Mouse (Mus musculus): ENCODE measurements around the gene Eif3b. TPM values are rescaled to one million over a fixed set of nuclear protein-coding genes. Genes with fewer than 3 reads are reported as not detected.
"Not testable (repeated sequence)": the region's sequence is repeated elsewhere in the genome, so short reads cannot be mapped to it uniquely, and the experiment has no call there.

Eif3b gene
- polyA plus RNA-seq, 1 experiment from 2014 or later, result 88.3 TPM

DNA sequence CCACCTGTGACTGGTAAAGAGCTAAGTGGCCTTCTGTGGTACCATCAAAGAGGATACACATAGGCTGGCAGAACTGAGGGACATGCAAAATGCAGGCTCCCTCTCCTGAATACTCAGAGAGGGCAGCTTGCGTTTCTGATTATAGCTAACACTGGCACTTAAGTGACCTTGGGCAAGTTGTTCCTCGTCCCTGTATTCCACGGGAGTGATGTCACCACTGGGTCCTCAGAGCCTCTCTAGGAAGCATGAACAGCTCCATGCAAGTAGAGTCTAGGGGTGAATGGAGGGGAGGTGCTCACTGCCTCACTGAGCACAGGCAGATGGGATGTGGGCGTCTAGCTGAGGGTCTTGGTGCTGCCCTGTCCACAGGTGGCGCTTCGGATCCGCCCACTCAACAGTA, 26.9 kb downstream of the Eif3b start:
- Histone ChIP-seq H3K4me3 (no peak overlapping the region), H3K4me2 (no peak overlapping the region), H3K27me3 (no peaks in the 10 kb centered on the region), H3K4me1 (replicated peaks) (no peaks in the 10 kb centered on the region), H3K36me3 (peaks cover 51% of the 10 kb centered on the region), H3K9ac (no peak overlapping the region), H3K27ac (replicated peaks) (no peak overlapping the region), H3K9me3 (no peaks in the 10 kb centered on the region)
- 80% methylated on average over 7 of the region's 7 CpGs for WGBS
- no peak for ATAC-seq (ENCODE audit: low read depth)

DNA sequence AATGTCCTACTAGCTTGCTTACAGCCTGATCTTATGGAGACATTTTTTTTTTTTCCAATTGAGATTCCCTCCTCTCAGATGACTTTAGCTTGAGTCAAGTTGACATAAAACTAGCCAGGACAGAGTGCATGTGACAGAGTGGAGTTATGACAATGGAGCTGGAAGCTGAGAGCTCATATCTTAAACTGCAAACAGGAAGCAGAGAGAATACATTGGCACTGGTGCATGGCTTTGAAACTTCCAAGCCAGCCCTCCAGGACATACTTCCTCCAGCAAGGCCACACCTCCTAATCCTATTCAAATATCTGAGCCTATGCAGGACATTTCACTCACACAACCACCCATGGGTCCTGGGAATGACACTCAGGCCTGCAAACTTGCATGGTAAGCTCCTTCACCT, 35.4 kb downstream of the Eif3b start:
- Histone ChIP-seq H3K9me3 (no peaks in the 10 kb centered on the region), H3K27me3 (no peaks in the 10 kb centered on the region), H3K36me3 (no peaks in the 10 kb centered on the region), H3K9ac (no peak overlapping the region), H3K4me1 (replicated peaks) (0 out of 2 replicates have a peak, but pooled peaks cover 4% of the 10 kb centered on the region), H3K4me3 (no peak overlapping the region), H3K27ac (replicated peaks) (no peak overlapping the region), H3K4me2 (no peak overlapping the region)
- ATAC-seq (ENCODE audit: low read depth), result no peak

DNA sequence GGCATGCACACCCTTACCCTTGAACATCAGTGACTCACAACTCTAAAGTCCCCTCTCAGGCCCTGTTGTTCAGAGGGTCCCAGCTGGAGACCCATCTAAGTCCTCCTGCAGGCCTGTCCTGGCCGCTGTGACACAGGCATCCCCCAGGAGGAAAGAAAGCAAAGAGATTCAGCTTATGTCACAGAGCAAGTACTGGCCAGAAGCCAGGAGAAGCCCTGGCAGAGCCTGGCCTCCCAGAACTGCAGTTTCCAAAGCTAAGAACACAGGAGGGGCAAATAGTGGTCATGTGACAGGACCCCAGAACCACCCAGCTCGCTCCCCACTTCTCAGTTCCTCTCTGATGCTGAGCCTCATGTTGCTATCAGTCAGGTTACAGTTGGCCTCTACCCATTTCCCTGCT, 36.3 kb downstream of the Eif3b start:
- no peak overlapping the region for H3K9ac ChIP-seq
- no peak overlapping the region for H3K27ac ChIP-seq (replicated peaks)
- no peak overlapping the region for H3K4me2 ChIP-seq
- whole genome bisulfite sequencing, result 54% methylated on average over 2 of the region's 2 CpGs
- H3K27me3 ChIP-seq, result no peaks in the 10 kb centered on the region
- ATAC-seq (ENCODE audit: low read depth), result no peak
- no peaks in the 10 kb centered on the region for H3K9me3 ChIP-seq
- H3K36me3 ChIP-seq, result no peaks in the 10 kb centered on the region
- H3K4me3 ChIP-seq, result no peak overlapping the region
- 0 out of 2 replicates have a peak, but pooled peaks cover 4% of the 10 kb centered on the region for H3K4me1 ChIP-seq (replicated peaks)

- WGBS, result 70% methylated on average over 3 of the region's 3 CpGs
- Histone ChIP-seq H3K36me3 (no peaks in the 10 kb centered on the region), H3K27ac (replicated peaks) (no peak overlapping the region), H3K4me1 (replicated peaks) (no peaks in the 10 kb centered on the region), H3K4me3 (no peak overlapping the region), H3K27me3 (no peaks in the 10 kb centered on the region), H3K9ac (no peak overlapping the region), H3K9me3 (peaks cover 10% of the 10 kb centered on the region; the same call in 1 of the 2 replicates), H3K4me2 (no peak overlapping the region)
- no peak for ATAC-seq (ENCODE audit: low read depth)
Observed at GRCm38 (mm10) chr5:140461476-140461875, 42.3 kb downstream of the Eif3b start.

GRCm38 (mm10) chr5:140463151-140463550, 44.0 kb downstream of the Eif3b start:
- H3K4me3 ChIP-seq; H3K9me3 ChIP-seq; ATAC-seq (ENCODE audit: low read depth); H3K4me2 ChIP-seq; H3K4me1 ChIP-seq (replicated peaks); H3K27me3 ChIP-seq; H3K9ac ChIP-seq; H3K27ac ChIP-seq (replicated peaks); H3K36me3 ChIP-seq: not testable (repeated sequence)
- 79% methylated on average over 2 of the region's 2 CpGs for WGBS

- H3K4me1 ChIP-seq (replicated peaks), result no peaks in the 10 kb centered on the region
- H3K27ac ChIP-seq (replicated peaks), result no peak overlapping the region
- H3K9ac ChIP-seq, result no peak overlapping the region
- H3K36me3 ChIP-seq, result no peaks in the 10 kb centered on the region
- no peak overlapping the region for H3K4me2 ChIP-seq
- H3K27me3 ChIP-seq, result no peaks in the 10 kb centered on the region
- WGBS, result 79% methylated on average over 2 of the region's 2 CpGs
- no peak overlapping the region for H3K4me3 ChIP-seq
- no peak for ATAC-seq (ENCODE audit: low read depth)
- H3K9me3 ChIP-seq, result peaks cover 10% of the 10 kb centered on the region; the same call in 1 of the 2 replicates
Observed at GRCm38 (mm10) chr5:140464943-140465342, 45.8 kb downstream of the Eif3b start.

GRCm38 (mm10) chr5:140472336-140472735, 53.2 kb downstream of the Eif3b start:
- H3K4me1 ChIP-seq (replicated peaks), result no peaks in the 10 kb centered on the region
- no peak overlapping the region for H3K4me2 ChIP-seq
- no peak overlapping the region for H3K27ac ChIP-seq (replicated peaks)
- no peak overlapping the region for H3K9ac ChIP-seq
- H3K27me3 ChIP-seq, result no peaks in the 10 kb centered on the region
- WGBS, result 79% methylated on average over 3 of the region's 3 CpGs
- no peak overlapping the region for H3K4me3 ChIP-seq
- no peaks in the 10 kb centered on the region for H3K9me3 ChIP-seq
- no peak for ATAC-seq (ENCODE audit: low read depth)
- no peaks in the 10 kb centered on the region for H3K36me3 ChIP-seq

- Histone ChIP-seq H3K4me1 (replicated peaks) (no peaks in the 10 kb centered on the region), H3K27me3 (no peaks in the 10 kb centered on the region), H3K9ac (no peak overlapping the region), H3K36me3 (no peaks in the 10 kb centered on the region), H3K27ac (replicated peaks) (no peak overlapping the region), H3K4me3 (no peak overlapping the region), H3K4me2 (no peak overlapping the region), H3K9me3 (no peaks in the 10 kb centered on the region)
- 81% methylated on average over 4 of the region's 4 CpGs for WGBS
- ATAC-seq (ENCODE audit: low read depth), result no peak
Observed at GRCm38 (mm10) chr5:140481458-140481857, 62.3 kb downstream of the Eif3b start.

- Histone ChIP-seq H3K36me3 (no peaks in the 10 kb centered on the region), H3K9me3 (no peaks in the 10 kb centered on the region), H3K4me2 (no peak overlapping the region), H3K27ac (replicated peaks) (no peak overlapping the region), H3K9ac (no peak overlapping the region), H3K4me1 (replicated peaks) (no peaks in the 10 kb centered on the region), H3K27me3 (0 out of 2 replicates have a peak, but pooled peaks cover 2% of the 10 kb centered on the region), H3K4me3 (no peak overlapping the region)
- no peak for ATAC-seq (ENCODE audit: low read depth)
- 57% methylated on average over 6 of the region's 6 CpGs for WGBS
Observed at GRCm38 (mm10) chr5:140491142-140491541, 72.0 kb downstream of the Eif3b start.

- Histone ChIP-seq H3K4me3 (no peak overlapping the region), H3K4me1 (replicated peaks) (no peaks in the 10 kb centered on the region), H3K9ac (no peak overlapping the region), H3K27me3 (0 out of 2 replicates have a peak, but pooled peaks cover 2% of the 10 kb centered on the region), H3K27ac (replicated peaks) (no peak overlapping the region), H3K9me3 (no peaks in the 10 kb centered on the region), H3K4me2 (no peak overlapping the region), H3K36me3 (no peaks in the 10 kb centered on the region)
- 27% methylated on average over 11 of the region's 11 CpGs for whole genome bisulfite sequencing
- ATAC-seq (ENCODE audit: low read depth), result no peak
Observed at GRCm38 (mm10) chr5:140492684-140493233, 73.6 kb downstream of the Eif3b start.

Small RNA genes lying within 50 kb of the gene (microRNA-seq; reads per million reads assigned to microRNA genes)
- gene Mir7038, result not detected

Other genes starting within 250 kb of the Eif3b start
- gene Mad1l1, start 97.8 kb upstream of the Eif3b start, polyA plus RNA-seq (2015; fragmentation: Nextera tagmentation; extraction: Ambion mirVana), result 31.8 and 35.4 TPM in 2 replicates
- gene Nudt1, start 97.7 kb upstream of the Eif3b start, polyA plus RNA-seq (2015; fragmentation: Nextera tagmentation; extraction: Ambion mirVana), result 33.5 and 34.3 TPM in 2 replicates
- 16.7 and 18.8 TPM in 2 replicates for gene Mrm2, start 87.4 kb upstream of the Eif3b start, polyA plus RNA-seq (2015; fragmentation: Nextera tagmentation; extraction: Ambion mirVana)
- gene Snx8, start 30.1 kb upstream of the Eif3b start, polyA plus RNA-seq (2015; fragmentation: Nextera tagmentation; extraction: Ambion mirVana), result 19.8 and 21.2 TPM in 2 replicates
- not detected in 2 replicates for gene Gm4869, start 26.3 kb downstream of the Eif3b start, polyA plus RNA-seq (2015; fragmentation: Nextera tagmentation; extraction: Ambion mirVana)
- 21.6 and 24.9 TPM in 2 replicates for gene Chst12, start 86.2 kb downstream of the Eif3b start, polyA plus RNA-seq (2015; fragmentation: Nextera tagmentation; extraction: Ambion mirVana)
- gene Grifin, start 145.7 kb downstream of the Eif3b start, polyA plus RNA-seq (2015; fragmentation: Nextera tagmentation; extraction: Ambion mirVana), result not detected in 2 replicates
- gene Lfng, start 188.0 kb downstream of the Eif3b start, polyA plus RNA-seq (2015; fragmentation: Nextera tagmentation; extraction: Ambion mirVana), result 17.6 and 20.6 TPM in 2 replicates
- 68.5 and 72.3 TPM in 2 replicates for gene Ttyh3, start 229.7 kb downstream of the Eif3b start, polyA plus RNA-seq (2015; fragmentation: Nextera tagmentation; extraction: Ambion mirVana)

All from neural tube, embryonic 13.5 days (tissue).